Mouse (Mus musculus): Measurements from ENCODE around the gene Srsf5. TPM values are rescaled to one million over a fixed set of nuclear protein-coding genes. Genes with fewer than 3 reads are reported as not detected.

The Srsf5 gene
- total RNA-seq (2014; fragmentation: Nextera tagmentation) (313 and 330 TPM in 2 replicates), total RNA-seq (2017) (760 and 1,064 TPM in 2 replicates)

DNA sequence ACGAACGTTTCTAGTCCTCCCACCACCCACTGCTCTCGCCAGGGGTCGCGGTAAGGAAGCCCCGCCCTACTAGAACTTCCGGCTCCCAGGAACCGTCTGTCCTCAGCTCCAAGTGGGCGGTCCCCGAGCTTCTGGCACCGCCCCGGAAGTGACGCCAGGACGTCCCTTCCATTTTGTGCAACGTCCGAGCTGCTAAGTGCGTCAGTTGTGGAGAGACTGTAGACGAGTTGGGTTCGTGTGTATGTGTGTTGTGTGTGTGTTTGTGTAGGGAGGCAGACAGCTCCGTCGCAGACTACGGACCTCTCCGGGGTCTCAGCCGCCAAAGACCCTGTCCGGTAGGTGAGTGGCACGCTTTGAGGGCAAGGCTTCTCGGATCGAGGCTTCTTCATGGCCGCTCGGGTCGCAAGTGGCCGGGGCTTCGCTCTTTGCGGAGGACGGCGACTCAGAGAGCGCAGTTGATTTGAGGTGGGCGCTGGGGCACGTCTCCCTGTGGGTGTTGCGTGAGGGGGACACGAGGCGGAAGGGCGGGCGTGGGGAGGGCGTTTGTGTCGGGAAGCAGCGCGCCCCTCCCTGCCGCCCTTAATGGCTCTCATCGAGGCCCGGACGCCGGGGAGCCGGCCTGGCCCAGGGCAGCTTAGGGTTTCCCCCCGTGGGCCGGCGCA is at the start of gene Srsf5:
Gene Srsf5, plus strand, starts transcription at position 171 of the 662 bp plus-strand sequence.
- ATAC-seq (replicated peaks; ENCODE audit: low FRiP score, low TSS enrichment, poor library complexity, severe bottlenecking) = peak; percentile 78

DNA sequence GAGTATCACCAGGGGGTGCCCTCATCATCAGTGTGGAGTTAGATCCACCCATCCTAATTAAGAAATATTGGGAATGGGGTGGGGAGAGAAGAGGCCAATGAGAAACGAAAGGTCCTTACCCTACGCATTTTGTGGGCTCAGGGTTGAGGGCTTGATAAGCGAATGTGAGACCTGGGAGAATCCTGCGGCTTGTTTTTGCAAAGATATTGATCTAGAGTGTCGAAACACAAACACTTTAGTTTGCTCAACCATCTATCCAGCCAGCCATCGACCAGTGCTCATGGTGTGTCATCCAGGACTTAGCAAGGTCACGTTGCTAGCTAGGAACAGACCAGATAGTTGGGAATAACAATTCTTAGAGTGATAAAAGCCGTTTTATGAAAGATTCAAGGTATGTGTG is 35.7 kb upstream of the Srsf5 start:
- ATAC-seq (replicated peaks; ENCODE audit: low FRiP score, low TSS enrichment, poor library complexity, severe bottlenecking) = no peak

GRCm38 (mm10) chr12:80917764-80918163 is 27.5 kb upstream of the Srsf5 start:
- ATAC-seq (replicated peaks; ENCODE audit: low FRiP score, low TSS enrichment, poor library complexity, severe bottlenecking) = peak; percentile 63; the same call in 1 of the 2 replicates

DNA sequence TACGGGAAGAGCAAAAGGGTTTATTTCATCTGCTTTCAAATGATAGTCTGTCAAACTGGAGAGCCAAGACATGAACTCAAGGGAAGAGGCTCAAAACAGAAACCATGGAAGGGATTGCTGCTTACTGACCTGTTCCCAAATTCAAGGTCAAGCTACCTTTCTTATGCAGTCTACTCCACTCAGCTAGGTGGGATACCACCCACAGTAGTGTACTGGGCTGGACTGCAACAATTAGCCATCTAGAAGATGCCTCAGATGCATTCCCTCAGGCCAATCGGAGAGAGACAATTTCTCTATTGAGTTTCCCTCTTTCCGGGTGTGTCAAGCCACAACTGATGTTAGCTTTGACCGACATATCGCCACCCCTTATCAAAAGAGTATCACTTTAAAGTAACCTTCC is 24.0 kb upstream of the Srsf5 start:
- ATAC-seq (replicated peaks; ENCODE audit: low FRiP score, low TSS enrichment, poor library complexity, severe bottlenecking) = no peak

GRCm38 (mm10) chr12:80922869-80923268 is 22.4 kb upstream of the Srsf5 start:
- no peak for ATAC-seq (replicated peaks; ENCODE audit: low FRiP score, low TSS enrichment, poor library complexity, severe bottlenecking)

DNA sequence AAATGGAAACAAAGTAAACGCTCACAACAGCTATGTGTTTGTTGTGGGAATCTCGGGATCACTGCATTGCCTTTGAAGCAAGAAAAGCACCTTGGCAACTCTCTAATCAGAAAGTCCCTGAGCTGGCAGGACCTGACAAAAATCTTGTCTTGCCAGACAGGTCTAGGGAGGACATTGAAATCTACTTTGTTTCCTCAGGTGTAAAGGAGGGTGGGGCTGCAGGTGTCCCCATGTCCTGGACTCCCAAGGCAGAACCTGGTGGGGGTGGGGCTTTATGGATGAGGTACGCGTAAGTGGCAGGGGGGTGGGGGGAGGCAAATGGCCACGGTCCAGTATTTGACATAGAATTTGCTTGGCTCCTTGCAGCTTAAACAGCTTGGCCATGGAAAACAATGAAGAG is 21.7 kb upstream of the Srsf5 start:
- ATAC-seq (replicated peaks; ENCODE audit: low FRiP score, low TSS enrichment, poor library complexity, severe bottlenecking) = no peak

GRCm38 (mm10) chr12:80924205-80924604 is 21.1 kb upstream of the Srsf5 start:
- no peak for ATAC-seq (replicated peaks; ENCODE audit: low FRiP score, low TSS enrichment, poor library complexity, severe bottlenecking)

- ATAC-seq (replicated peaks; ENCODE audit: low FRiP score, low TSS enrichment, poor library complexity, severe bottlenecking) = no peak
Observed at GRCm38 (mm10) chr12:80925919-80926318, 19.4 kb upstream of the Srsf5 start.

- peak; percentile 93 for ATAC-seq (replicated peaks; ENCODE audit: low FRiP score, low TSS enrichment, poor library complexity, severe bottlenecking)
Observed at GRCm38 (mm10) chr12:80926550-80926949, 18.8 kb upstream of the Srsf5 start.

- no peak for ATAC-seq (replicated peaks; ENCODE audit: low FRiP score, low TSS enrichment, poor library complexity, severe bottlenecking)
Observed at GRCm38 (mm10) chr12:80927518-80927917, 17.8 kb upstream of the Srsf5 start.

- ATAC-seq (replicated peaks; ENCODE audit: low FRiP score, low TSS enrichment, poor library complexity, severe bottlenecking) = no peak
Observed at GRCm38 (mm10) chr12:80928881-80929280, 16.4 kb upstream of the Srsf5 start.

DNA sequence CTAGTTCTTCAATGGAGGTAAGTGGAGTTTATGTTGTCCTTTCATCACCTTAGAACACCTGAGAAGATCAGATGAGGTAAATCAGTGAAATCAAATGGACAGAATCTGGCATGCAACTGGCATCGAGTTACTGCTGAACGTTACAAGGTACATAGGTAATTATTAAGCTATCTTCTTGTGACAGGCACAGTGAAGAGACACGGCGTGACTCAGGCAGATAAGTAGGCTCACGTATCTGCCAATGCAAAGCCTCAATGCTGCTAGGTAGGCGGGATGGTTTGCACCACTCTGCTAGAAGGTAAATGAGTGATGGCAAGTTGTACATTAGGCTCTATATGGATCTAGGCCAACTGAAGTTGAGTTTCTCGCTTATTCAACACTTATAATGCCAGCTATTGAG is 15.2 kb upstream of the Srsf5 start:
- peak; percentile 89 for ATAC-seq (replicated peaks; ENCODE audit: low FRiP score, low TSS enrichment, poor library complexity, severe bottlenecking)

- ATAC-seq (replicated peaks; ENCODE audit: low FRiP score, low TSS enrichment, poor library complexity, severe bottlenecking) = no peak
Observed at GRCm38 (mm10) chr12:80931402-80932140, 13.7 kb upstream of the Srsf5 start.

DNA sequence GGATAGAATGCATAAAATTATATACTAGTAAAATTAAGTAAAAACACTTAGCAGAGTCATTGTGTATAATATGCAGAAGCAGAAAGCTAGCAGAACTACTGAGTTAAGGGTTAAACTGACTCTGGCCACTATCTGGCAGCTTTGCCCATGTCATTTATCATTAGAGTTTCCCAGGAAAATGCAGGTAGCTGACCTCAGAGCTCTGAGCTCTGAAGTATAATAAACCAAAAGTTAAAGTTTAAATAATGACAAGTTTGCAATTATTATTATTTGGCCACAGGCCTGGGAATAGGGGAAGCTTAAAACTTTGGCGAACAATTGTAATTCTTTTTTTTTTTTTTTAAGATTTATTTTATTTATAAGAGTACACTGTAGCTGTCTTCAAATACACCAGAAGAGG is 12.4 kb upstream of the Srsf5 start:
- ATAC-seq (replicated peaks; ENCODE audit: low FRiP score, low TSS enrichment, poor library complexity, severe bottlenecking) = no peak

- no peak for ATAC-seq (replicated peaks; ENCODE audit: low FRiP score, low TSS enrichment, poor library complexity, severe bottlenecking)
Observed at GRCm38 (mm10) chr12:80936751-80937150, 8.6 kb upstream of the Srsf5 start.

DNA sequence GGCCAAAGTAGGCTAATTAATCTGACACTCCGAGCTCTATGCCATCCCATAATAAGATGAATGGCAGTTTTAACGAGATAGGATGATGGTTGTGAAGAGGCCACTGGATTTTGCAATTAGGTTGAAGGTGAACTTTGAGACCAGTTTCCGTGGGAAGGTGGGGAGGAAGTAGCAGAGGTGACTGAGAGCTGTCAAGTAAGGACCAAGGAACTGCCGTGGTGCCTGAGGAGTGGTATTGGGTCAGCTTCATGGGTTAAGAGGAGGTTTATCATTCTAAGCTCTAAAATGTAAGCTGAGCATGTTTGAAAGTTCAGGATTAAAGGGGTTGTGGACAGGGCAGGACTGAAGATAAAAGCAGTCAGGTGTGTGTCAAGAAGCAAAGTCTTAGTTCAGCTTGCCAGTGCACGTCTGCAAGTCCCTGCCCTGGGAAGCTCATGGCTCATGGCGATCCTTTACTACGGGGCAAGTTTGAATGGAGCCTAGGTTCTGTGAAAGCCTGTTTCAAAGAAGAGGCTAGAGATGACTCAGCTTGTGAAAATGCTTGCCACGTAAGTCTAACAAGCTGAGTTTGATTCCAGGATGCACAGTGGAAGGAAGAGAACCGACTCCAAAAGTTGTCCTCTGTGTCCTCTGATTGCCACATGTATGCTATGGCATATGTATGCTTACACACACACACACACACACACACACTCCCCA is 7.8 kb upstream of the Srsf5 start:
- ATAC-seq (replicated peaks; ENCODE audit: low FRiP score, low TSS enrichment, poor library complexity, severe bottlenecking) = no peak

DNA sequence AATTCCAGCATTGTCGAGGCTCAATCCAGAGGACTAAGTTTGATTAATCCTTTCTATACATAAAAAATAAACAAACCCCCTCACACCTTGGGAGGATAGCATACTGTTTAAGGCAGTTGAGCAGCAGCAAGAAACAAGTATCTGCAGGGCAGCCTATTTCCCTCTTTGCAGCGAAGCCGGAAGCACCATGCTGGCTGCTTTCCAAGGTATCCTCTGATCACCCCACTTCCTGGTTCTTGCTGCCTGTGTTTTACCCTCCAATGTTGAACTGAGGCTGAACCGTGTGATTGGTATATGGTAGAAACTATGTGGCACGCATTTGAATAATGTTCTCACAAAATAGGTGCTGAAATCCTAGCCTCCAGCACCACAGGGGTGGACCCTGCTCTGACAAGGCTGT is 6.7 kb upstream of the Srsf5 start:
- ATAC-seq (replicated peaks; ENCODE audit: low FRiP score, low TSS enrichment, poor library complexity, severe bottlenecking) = peak; percentile 55

DNA sequence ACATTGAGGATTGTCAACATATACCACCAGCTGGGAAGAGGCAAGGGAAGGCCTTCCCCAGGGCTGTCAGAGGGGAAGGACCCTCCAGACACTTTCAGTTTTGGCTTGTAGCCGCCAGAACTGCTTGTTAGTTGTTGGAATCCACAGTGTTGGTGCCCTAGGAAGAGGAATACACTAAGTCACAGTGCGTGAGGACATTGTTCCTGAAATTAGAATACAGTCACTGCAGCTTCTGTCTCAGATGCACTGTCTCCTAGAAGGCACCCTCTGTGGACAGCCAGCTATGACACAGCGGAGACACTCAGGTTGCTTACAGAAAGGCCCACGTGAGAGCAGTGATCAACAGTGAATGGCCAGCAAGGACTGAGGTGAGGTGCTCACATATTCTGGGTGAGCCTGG is 6.1 kb upstream of the Srsf5 start:
- ATAC-seq (replicated peaks; ENCODE audit: low FRiP score, low TSS enrichment, poor library complexity, severe bottlenecking) = no peak

DNA sequence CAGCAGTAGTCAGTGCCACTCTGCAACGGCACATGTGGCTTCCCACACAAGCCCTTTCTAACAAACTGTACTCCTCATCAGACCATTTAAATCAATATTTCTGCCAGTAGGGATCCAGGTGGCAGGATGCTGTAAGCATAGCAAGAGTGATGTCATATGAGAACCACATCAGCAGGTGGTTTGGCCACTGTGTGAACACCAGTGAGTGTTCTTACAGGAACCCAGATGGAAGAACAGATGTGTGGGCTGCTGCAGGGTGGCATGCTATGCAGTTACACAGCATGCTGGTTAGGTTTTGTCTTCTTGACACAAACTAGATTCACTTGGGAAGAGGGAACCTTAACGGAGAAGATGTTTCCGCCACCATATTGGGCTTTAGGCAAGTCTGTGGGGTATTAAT is 3.4 kb upstream of the Srsf5 start:
- ATAC-seq (replicated peaks; ENCODE audit: low FRiP score, low TSS enrichment, poor library complexity, severe bottlenecking) = no peak

DNA sequence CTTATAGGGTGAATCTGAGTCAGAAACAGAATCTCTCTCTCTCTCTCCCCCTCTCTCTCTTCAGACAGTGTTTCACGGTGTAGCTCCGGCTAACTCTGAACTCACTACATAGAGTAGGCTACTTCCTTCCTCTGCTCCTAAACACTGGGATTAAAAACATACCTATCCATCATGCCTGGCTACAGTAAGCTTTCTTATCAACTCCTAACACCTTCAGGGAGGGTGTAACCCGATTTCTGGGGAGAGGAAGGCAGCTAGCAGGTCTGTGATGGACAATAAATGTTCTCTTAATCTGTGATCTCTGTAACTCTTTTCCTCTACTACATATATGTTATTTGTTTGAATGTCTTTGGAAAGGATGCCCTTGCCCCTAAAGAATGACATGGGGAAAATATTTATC is 1.9 kb upstream of the Srsf5 start:
- peak; percentile 32 for ATAC-seq (replicated peaks; ENCODE audit: low FRiP score, low TSS enrichment, poor library complexity, severe bottlenecking)
